Mouse (Mus musculus): ENCODE results near the gene Phc2. TPM values are rescaled to one million over a fixed set of nuclear protein-coding genes. Genes with fewer than 3 reads are reported as not detected.

Gene Phc2
- polyA plus RNA-seq, 1 experiment from 2014 or later = 46.9 TPM

- WGBS = 47% methylated on average over 20 of the region's 20 CpGs
- H3K4me3 ChIP-seq (replicated peaks) = no peak overlapping the region
- H3K36me3 ChIP-seq = peaks cover 57% of the 10 kb centered on the region
- peak; percentile 36; the same call in 1 of the 2 replicates for ATAC-seq (ENCODE audit: insufficient read depth, low FRiP score, low read depth)
- H3K9ac ChIP-seq = no peak overlapping the region
- no peak overlapping the region for H3K27ac ChIP-seq
- no peak overlapping the region for H3K4me2 ChIP-seq
- no peaks in the 10 kb centered on the region for H3K27me3 ChIP-seq (replicated peaks)
- H3K9me3 ChIP-seq = no peaks in the 10 kb centered on the region
- no peaks in the 10 kb centered on the region for H3K4me1 ChIP-seq
Measured at GRCm38 (mm10) chr4:128776568-128777289, 122.2 kb downstream of the Phc2 start.

- no peak overlapping the region for H3K9ac ChIP-seq
- no peak for ATAC-seq (ENCODE audit: insufficient read depth, low FRiP score, low read depth)
- WGBS = 82% methylated on average over 11 of the region's 11 CpGs
- no peaks in the 10 kb centered on the region for H3K27me3 ChIP-seq (replicated peaks)
- no peak overlapping the region for H3K27ac ChIP-seq
- peaks cover 56% of the 10 kb centered on the region for H3K36me3 ChIP-seq
- H3K4me1 ChIP-seq = no peaks in the 10 kb centered on the region
- no peak overlapping the region for H3K4me3 ChIP-seq (replicated peaks)
- H3K9me3 ChIP-seq = no peaks in the 10 kb centered on the region
- no peak overlapping the region for H3K4me2 ChIP-seq
Measured at GRCm38 (mm10) chr4:128777593-128777992, 123.1 kb downstream of the Phc2 start.

GRCm38 (mm10) chr4:128782037-128782436 lies 127.5 kb downstream of the Phc2 start:
- H3K4me2 ChIP-seq = no peak overlapping the region
- no peaks in the 10 kb centered on the region for H3K4me1 ChIP-seq
- H3K36me3 ChIP-seq = peaks cover 51% of the 10 kb centered on the region
- no peaks in the 10 kb centered on the region for H3K27me3 ChIP-seq (replicated peaks)
- no peak overlapping the region for H3K4me3 ChIP-seq (replicated peaks)
- H3K27ac ChIP-seq = no peak overlapping the region
- H3K9me3 ChIP-seq = no peaks in the 10 kb centered on the region
- H3K9ac ChIP-seq = no peak overlapping the region
- no peak for ATAC-seq (ENCODE audit: insufficient read depth, low FRiP score, low read depth)
- WGBS = 85% methylated on average over 7 of the region's 7 CpGs

- 58% methylated on average over 4 of the region's 4 CpGs for WGBS
- H3K9ac ChIP-seq = no peak overlapping the region
- H3K27me3 ChIP-seq (replicated peaks) = no peaks in the 10 kb centered on the region
- ATAC-seq (ENCODE audit: insufficient read depth, low FRiP score, low read depth) = no peak
- peaks cover 56% of the 10 kb centered on the region for H3K36me3 ChIP-seq
- H3K4me2 ChIP-seq = no peak overlapping the region
- no peaks in the 10 kb centered on the region for H3K9me3 ChIP-seq
- no peak overlapping the region for H3K27ac ChIP-seq
- no peaks in the 10 kb centered on the region for H3K4me1 ChIP-seq
- no peak overlapping the region for H3K4me3 ChIP-seq (replicated peaks)
Measured at GRCm38 (mm10) chr4:128782645-128783044, 128.1 kb downstream of the Phc2 start.

- 89% methylated on average over 15 of the region's 15 CpGs for WGBS
- ATAC-seq (ENCODE audit: insufficient read depth, low FRiP score, low read depth) = no peak
Measured at GRCm38 (mm10) chr4:128784950-128785631, 130.6 kb downstream of the Phc2 start.

GRCm38 (mm10) chr4:128785921-128786654 lies 131.6 kb downstream of the Phc2 start:
- no peak overlapping the region for H3K4me3 ChIP-seq (replicated peaks)
- no peaks in the 10 kb centered on the region for H3K9me3 ChIP-seq
- 91% methylated on average over 11 of the region's 11 CpGs for WGBS
- H3K9ac ChIP-seq = no peak overlapping the region
- ATAC-seq (ENCODE audit: insufficient read depth, low FRiP score, low read depth) = no peak
- H3K36me3 ChIP-seq = peaks cover 43% of the 10 kb centered on the region
- 0 out of 2 replicates have a peak, but pooled peaks cover 6% of the 10 kb centered on the region for H3K4me1 ChIP-seq
- no peak overlapping the region for H3K4me2 ChIP-seq
- no peaks in the 10 kb centered on the region for H3K27me3 ChIP-seq (replicated peaks)
- H3K27ac ChIP-seq = no peak overlapping the region

More at GRCm38 (mm10) chr4:128784950-128785631, 130.6 kb downstream of the Phc2 start:
- Histone ChIP-seq H3K36me3 (peaks cover 46% of the 10 kb centered on the region), H3K4me1 (0 out of 2 replicates have a peak, but pooled peaks cover 5% of the 10 kb centered on the region), H3K27ac (no peak overlapping the region), H3K4me2 (no peak overlapping the region), H3K9me3 (no peaks in the 10 kb centered on the region), H3K27me3 (replicated peaks) (no peaks in the 10 kb centered on the region), H3K4me3 (replicated peaks) (no peak overlapping the region), H3K9ac (no peak overlapping the region)

GRCm38 (mm10) chr4:128787023-128787939 lies 132.8 kb downstream of the Phc2 start:
- H3K9me3 ChIP-seq = no peaks in the 10 kb centered on the region
- H3K9ac ChIP-seq = no peak overlapping the region
- no peak for ATAC-seq (ENCODE audit: insufficient read depth, low FRiP score, low read depth)
- H3K4me1 ChIP-seq = 0 out of 2 replicates have a peak, but pooled peaks cover 10% of the 10 kb centered on the region
- H3K27ac ChIP-seq = no peak overlapping the region
- no peak overlapping the region for H3K4me3 ChIP-seq (replicated peaks)
- no peaks in the 10 kb centered on the region for H3K27me3 ChIP-seq (replicated peaks)
- peaks cover 36% of the 10 kb centered on the region for H3K36me3 ChIP-seq
- H3K4me2 ChIP-seq = no peak overlapping the region
- WGBS = 88% methylated on average over 24 of the region's 24 CpGs

GRCm38 (mm10) chr4:128788108-128788507 lies 133.6 kb downstream of the Phc2 start:
- Histone ChIP-seq H3K9me3 (no peaks in the 10 kb centered on the region), H3K9ac (no peak overlapping the region), H3K27me3 (replicated peaks) (no peaks in the 10 kb centered on the region), H3K36me3 (peaks cover 39% of the 10 kb centered on the region), H3K4me2 (no peak overlapping the region), H3K4me1 (0 out of 2 replicates have a peak, but pooled peaks cover 10% of the 10 kb centered on the region), H3K4me3 (replicated peaks) (no peak overlapping the region), H3K27ac (no peak overlapping the region)
- ATAC-seq (ENCODE audit: insufficient read depth, low FRiP score, low read depth) = no peak
- WGBS = 88% methylated on average over 4 of the region's 4 CpGs

GRCm38 (mm10) chr4:128789646-128790045 lies 135.1 kb downstream of the Phc2 start:
- peak overlapping the region; percentile 46 for H3K4me2 ChIP-seq
- WGBS = 51% methylated on average over 18 of the region's 18 CpGs
- H3K9ac ChIP-seq = no peak overlapping the region
- no peaks in the 10 kb centered on the region for H3K27me3 ChIP-seq (replicated peaks)
- 0 out of 2 replicates have a peak overlapping the region, but pooled peaks have one; percentile 7 for H3K27ac ChIP-seq
- peaks cover 17% of the 10 kb centered on the region; the same call in 1 of the 2 replicates for H3K4me1 ChIP-seq
- H3K36me3 ChIP-seq = peaks cover 36% of the 10 kb centered on the region
- ATAC-seq (ENCODE audit: insufficient read depth, low FRiP score, low read depth) = peak; percentile 77
- H3K4me3 ChIP-seq (replicated peaks) = peak overlapping the region; percentile 17; the same call in 1 of the 2 replicates
- no peaks in the 10 kb centered on the region for H3K9me3 ChIP-seq

GRCm38 (mm10) chr4:128793710-128794109 lies 139.2 kb downstream of the Phc2 start:
- WGBS = 21% methylated on average over 1 of the region's 1 CpGs

GRCm38 (mm10) chr4:128794198-128794597 lies 139.7 kb downstream of the Phc2 start:
- no peaks in the 10 kb centered on the region for H3K27me3 ChIP-seq (replicated peaks)
- peaks cover 5% of the 10 kb centered on the region; the same call in 1 of the 2 replicates for H3K36me3 ChIP-seq
- H3K9ac ChIP-seq = no peak overlapping the region
- ATAC-seq (ENCODE audit: insufficient read depth, low FRiP score, low read depth) = no peak
- 78% methylated on average over 8 of the region's 8 CpGs for WGBS
- no peaks in the 10 kb centered on the region for H3K9me3 ChIP-seq
- H3K27ac ChIP-seq = no peak overlapping the region
- H3K4me2 ChIP-seq = no peak overlapping the region
- peaks cover 45% of the 10 kb centered on the region for H3K4me1 ChIP-seq
- H3K4me3 ChIP-seq (replicated peaks) = no peak overlapping the region

More at GRCm38 (mm10) chr4:128793710-128794109, 139.2 kb downstream of the Phc2 start:
- no peak overlapping the region for H3K27ac ChIP-seq
- no peak overlapping the region for H3K4me3 ChIP-seq (replicated peaks)
- ATAC-seq (ENCODE audit: insufficient read depth, low FRiP score, low read depth) = no peak
- peaks cover 42% of the 10 kb centered on the region for H3K4me1 ChIP-seq
- peaks cover 5% of the 10 kb centered on the region; the same call in 1 of the 2 replicates for H3K36me3 ChIP-seq
- no peak overlapping the region for H3K4me2 ChIP-seq
- no peaks in the 10 kb centered on the region for H3K9me3 ChIP-seq
- H3K9ac ChIP-seq = no peak overlapping the region
- H3K27me3 ChIP-seq (replicated peaks) = no peaks in the 10 kb centered on the region
